Mouse (Mus musculus) heart, embryonic 10.5 days (tissue): ENCODE measurements at regions not wholly inside any gene's neighbourhood (a gene's known extent, or its start where the extent isn't known, plus 50 kb on each side); places are given as distances from the start of the nearest gene placed in this dataset.

Source experiments
- DNase-seq: peaks from one replicate; pipeline ENCODE4 v3.0.0-alpha.2; 2017; ENCODE audit warnings: low spot score
- H3K27ac ChIP-seq: fragments of 300-500 bp; sonication (generic); 2 replicates; pipeline ENCODE4 v1.5.1; 2016; ENCODE audit warnings: mild to moderate bottlenecking
- H3K27me3 ChIP-seq: fragments of 300-500 bp; sonication (generic); 2 replicates; pipeline ENCODE4 v1.6.1; 2016; ENCODE audit warnings: mild to moderate bottlenecking; ENCODE audit not compliant: poor library complexity, insufficient read depth, severe bottlenecking
- H3K36me3 ChIP-seq: fragments of 300-500 bp; sonication (generic); 2 replicates; pipeline ENCODE4 v1.6.1; 2016; ENCODE audit warnings: mild to moderate bottlenecking, moderate library complexity
- H3K4me1 ChIP-seq: fragments of 300-500 bp; sonication (generic); 2 replicates; pipeline ENCODE4 v1.6.1; 2016; ENCODE audit warnings: mild to moderate bottlenecking
- H3K4me3 ChIP-seq: fragments of 300-500 bp; sonication (generic); 2 replicates; pipeline ENCODE4 v1.5.1; 2016; ENCODE audit warnings: mild to moderate bottlenecking, moderate library complexity
- H3K9me3 ChIP-seq: fragments of 300-500 bp; sonication (generic); 2 replicates; pipeline ENCODE4 v1.6.1; 2016; ENCODE audit warnings: mild to moderate bottlenecking, moderate library complexity
- WGBS: fragments of 180-500 bp; shearing (Covaris S2); methylation state at CpG from one replicate; pipeline ENCODE4 v1.1.7; 2016; 5-methylcytosine and 5-hydroxymethylcytosine counted together

DNA sequence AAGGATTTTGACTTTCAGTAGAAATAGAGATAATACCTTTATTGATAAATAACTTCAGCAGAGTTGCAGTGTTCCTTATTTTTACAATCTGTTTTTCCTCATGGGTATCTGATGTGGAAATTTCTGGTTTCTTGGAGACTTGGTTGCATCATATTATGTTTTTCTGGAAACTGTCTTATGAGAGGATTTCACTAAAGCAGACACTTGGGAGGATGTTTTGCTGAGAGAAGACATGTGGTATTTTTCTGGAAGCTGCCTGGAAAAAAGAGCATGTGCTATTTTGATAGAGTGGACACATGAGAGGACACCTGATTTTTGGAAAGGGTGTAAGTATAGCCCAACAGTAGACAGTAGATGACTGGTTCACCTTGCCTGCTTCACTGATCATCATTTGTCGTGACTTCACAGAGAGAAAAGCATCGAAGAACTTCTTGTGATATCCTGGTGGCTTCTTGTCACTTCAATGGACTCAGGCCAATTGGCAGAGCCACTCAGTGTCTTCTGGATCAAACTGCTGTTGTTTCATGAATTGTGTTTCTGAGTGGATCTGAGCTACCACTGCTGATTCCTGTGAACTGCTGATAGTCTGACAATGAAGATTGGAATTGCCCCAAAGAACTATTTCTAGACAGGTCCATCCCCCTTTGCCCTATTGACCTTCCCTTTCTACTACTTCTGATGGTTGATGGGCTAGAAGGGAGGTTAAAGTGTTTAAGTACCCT lies 238.8 kb downstream of the Fbxo8 start:
- H3K27me3 ChIP-seq, result no peaks in the 10 kb centered on the region
- no peaks in the 10 kb centered on the region for H3K4me1 ChIP-seq
- H3K4me3 ChIP-seq, result no peak overlapping the region
- no peaks in the 10 kb centered on the region for H3K36me3 ChIP-seq
- DNase-seq, result no peak
- 87% methylated on average over 2 of the region's 2 CpGs for WGBS
- H3K27ac ChIP-seq, result no peak overlapping the region
- H3K9me3 ChIP-seq, result no peaks in the 10 kb centered on the region

DNA sequence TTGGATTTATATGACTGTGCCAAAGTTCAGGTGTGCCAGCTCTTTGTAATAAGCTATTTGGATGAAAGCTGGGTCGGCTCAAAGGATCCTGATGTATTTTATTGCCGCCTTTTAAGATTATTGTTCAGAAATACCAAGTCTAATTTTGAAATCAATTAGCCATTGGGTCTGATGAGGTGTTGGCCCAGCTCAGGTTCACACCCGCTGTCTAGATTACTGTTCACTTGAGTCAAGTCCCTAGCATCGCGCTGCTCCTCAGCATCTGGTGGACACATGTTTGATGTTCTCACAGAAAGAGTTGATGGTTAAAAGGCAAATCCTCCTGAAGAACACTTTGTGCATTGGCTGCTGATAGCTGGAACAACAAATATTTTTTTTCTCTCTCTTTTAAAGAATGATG lies 281.8 kb downstream of the Fbxo8 start:
- no peak for DNase-seq
- Histone ChIP-seq H3K9me3 (no peaks in the 10 kb centered on the region), H3K4me1 (no peaks in the 10 kb centered on the region), H3K4me3 (no peak overlapping the region), H3K27me3 (no peaks in the 10 kb centered on the region), H3K27ac (no peak overlapping the region), H3K36me3 (no peaks in the 10 kb centered on the region)
- WGBS, result 88% methylated on average over 5 of the region's 5 CpGs

DNA sequence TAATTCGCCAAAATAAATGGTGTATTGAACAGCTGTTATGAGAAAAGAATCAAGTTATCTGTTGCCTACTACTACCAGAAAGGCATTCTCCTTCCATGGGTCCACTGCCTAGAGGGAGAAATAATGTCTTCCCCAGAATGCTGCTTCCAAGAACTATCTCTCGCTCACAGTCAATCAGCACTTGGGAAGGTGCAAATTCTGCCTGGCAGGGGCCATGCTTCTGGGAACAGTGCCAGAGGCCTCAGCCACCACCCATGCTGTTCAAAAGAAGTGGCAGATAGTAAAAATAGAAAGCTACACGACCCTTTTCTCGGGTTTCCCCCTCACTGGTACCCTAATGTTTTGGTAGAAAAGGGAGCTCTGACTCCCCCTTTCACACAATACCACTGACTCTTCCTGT lies 282.2 kb downstream of the Fbxo8 start:
- no peak overlapping the region for H3K4me3 ChIP-seq
- H3K27ac ChIP-seq, result peak overlapping the region; percentile 7; the same call in 1 of the 2 replicates
- no peaks in the 10 kb centered on the region for H3K4me1 ChIP-seq
- H3K36me3 ChIP-seq, result no peaks in the 10 kb centered on the region
- no peak for DNase-seq
- no peaks in the 10 kb centered on the region for H3K27me3 ChIP-seq
- no peaks in the 10 kb centered on the region for H3K9me3 ChIP-seq
- WGBS, result 27% methylated on average over 4 of the region's 4 CpGs

DNA sequence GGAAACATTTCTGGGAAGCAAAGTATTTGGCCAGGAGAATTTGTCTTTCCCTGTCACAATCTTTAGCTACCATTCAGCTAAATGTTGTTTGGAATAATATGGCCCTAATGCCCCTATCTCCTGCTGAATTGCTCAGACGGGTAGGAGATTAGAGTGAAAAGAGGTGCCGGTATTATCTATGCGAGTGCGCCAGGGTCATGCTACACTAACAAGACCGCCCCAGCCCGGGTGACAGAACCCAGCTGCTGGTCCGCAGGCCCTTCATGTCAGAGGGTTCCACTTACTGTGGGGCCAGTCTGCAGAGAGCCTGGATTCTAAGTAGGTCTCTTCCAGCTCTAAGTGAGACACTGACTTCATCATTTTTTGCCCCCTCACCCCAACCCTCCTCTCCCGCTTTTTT lies 332.6 kb downstream of the Fbxo8 start:
- H3K36me3 ChIP-seq, result no peaks in the 10 kb centered on the region
- no peaks in the 10 kb centered on the region for H3K9me3 ChIP-seq
- 10% methylated on average over 8 of the region's 8 CpGs for WGBS
- peak overlapping the region; percentile 77 for H3K27ac ChIP-seq
- H3K4me3 ChIP-seq, result peak overlapping the region; percentile 12; the same call in 1 of the 2 replicates
- peaks cover 12% of the 10 kb centered on the region for H3K4me1 ChIP-seq
- peak; percentile 92 for DNase-seq
- no peaks in the 10 kb centered on the region for H3K27me3 ChIP-seq

DNA sequence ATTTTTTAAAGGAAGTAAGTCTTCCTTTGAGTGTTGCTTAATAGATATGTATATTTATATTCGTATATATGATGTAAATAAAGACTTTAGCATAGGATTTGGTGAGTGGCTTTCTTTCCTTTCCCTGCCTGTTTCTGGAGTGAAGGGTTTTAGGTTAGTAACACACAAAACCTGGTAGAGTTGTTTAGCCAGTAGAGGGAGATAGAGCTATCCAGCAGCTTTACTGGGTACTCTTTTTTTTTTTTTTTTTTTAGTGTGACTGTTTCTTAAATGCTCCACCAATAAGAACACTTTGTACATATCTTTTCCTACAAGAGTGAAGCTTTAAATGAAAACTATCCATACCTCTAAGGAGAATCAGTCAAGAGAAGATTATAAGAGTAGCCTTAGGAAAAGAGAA lies 333.3 kb downstream of the Fbxo8 start:
- no peaks in the 10 kb centered on the region for H3K9me3 ChIP-seq
- peaks cover 12% of the 10 kb centered on the region for H3K4me1 ChIP-seq
- peak overlapping the region; percentile 77; the same call in 1 of the 2 replicates for H3K27ac ChIP-seq
- no peaks in the 10 kb centered on the region for H3K36me3 ChIP-seq
- WGBS, result 3% methylated on average over 1 of the region's 1 CpGs
- no peak overlapping the region for H3K4me3 ChIP-seq
- H3K27me3 ChIP-seq, result no peaks in the 10 kb centered on the region
- DNase-seq, result no peak

DNA sequence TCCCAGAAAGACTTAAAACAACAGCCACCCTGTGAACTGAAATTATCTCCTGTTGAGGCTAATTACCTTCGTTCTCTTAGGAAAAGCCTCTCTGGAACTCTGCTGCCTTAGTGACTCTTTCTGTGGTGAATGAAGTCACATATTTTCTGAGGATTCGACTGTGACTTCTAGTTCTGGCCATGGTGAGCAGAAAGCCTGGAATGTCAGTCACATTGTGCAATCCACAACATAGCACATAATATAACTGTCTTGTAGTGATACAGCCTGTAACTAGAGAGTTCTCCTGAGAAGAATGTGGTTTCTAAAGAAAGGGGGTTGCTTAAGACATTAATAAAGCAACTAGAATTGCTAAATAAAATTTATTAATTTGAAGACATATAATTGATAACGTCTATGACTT lies 342.7 kb downstream of the Fbxo8 start:
- peak overlapping the region; percentile 64 for H3K27ac ChIP-seq

DNA sequence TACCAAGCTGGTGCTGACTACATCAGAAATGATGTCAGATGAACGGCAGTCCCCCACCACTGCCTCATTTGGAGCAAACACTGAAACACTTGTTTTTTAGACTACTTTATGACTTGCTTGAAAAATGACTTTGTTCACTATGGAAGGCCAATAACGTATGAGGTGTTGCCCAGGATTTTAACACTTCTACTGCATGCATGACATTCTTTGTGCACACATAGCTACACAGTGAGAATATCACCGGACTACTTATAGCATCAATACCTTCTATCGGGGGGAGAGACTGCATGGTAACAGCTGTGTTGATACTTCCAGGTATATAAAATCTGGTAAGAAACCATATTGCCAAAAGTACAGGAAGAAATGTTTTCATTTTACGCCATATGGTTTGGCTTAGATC lies 364.5 kb downstream of the Fbxo8 start:
- 68% methylated on average over 5 of the region's 5 CpGs for WGBS
- no peaks in the 10 kb centered on the region for H3K9me3 ChIP-seq
- H3K4me3 ChIP-seq, result no peak overlapping the region
- DNase-seq, result no peak
- no peaks in the 10 kb centered on the region for H3K27me3 ChIP-seq
- H3K4me1 ChIP-seq, result peaks cover 3% of the 10 kb centered on the region; the same call in 1 of the 2 replicates
- H3K27ac ChIP-seq, result no peak overlapping the region
- no peaks in the 10 kb centered on the region for H3K36me3 ChIP-seq

More for the DNA sequence above, 342.7 kb downstream of the Fbxo8 start:
- DNase-seq, result no peak
- Histone ChIP-seq H3K36me3 (no peaks in the 10 kb centered on the region), H3K27me3 (no peaks in the 10 kb centered on the region), H3K4me1 (peaks cover 6% of the 10 kb centered on the region; the same call in 1 of the 2 replicates), H3K9me3 (no peaks in the 10 kb centered on the region), H3K4me3 (no peak overlapping the region)
- WGBS, result 38% methylated on average over 3 of the region's 3 CpGs

DNA sequence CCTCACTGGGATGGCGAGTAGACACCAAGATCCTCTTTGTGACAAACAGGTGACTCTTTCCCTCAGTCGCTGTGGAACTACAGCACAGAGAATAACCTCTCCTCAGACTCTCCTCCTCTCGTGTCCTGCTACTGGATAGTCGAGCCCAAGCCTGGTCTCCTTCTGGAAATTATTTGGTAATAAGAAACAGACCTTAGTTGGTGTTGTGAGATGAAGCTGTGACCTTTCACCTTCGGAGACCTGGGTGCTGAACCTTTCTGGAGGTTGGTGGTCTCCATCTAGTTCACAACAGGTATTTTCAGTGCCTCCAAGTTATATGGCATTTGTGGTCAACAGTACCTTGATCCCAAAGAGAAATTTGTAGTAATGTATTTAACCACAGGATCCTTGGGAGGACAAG lies 365.1 kb downstream of the Fbxo8 start:
- Histone ChIP-seq H3K27me3 (no peaks in the 10 kb centered on the region), H3K4me1 (peaks cover 3% of the 10 kb centered on the region; the same call in 1 of the 2 replicates), H3K9me3 (no peaks in the 10 kb centered on the region), H3K36me3 (no peaks in the 10 kb centered on the region), H3K4me3 (no peak overlapping the region), H3K27ac (no peak overlapping the region)
- no peak for DNase-seq
- WGBS, result 79% methylated on average over 5 of the region's 5 CpGs

DNA sequence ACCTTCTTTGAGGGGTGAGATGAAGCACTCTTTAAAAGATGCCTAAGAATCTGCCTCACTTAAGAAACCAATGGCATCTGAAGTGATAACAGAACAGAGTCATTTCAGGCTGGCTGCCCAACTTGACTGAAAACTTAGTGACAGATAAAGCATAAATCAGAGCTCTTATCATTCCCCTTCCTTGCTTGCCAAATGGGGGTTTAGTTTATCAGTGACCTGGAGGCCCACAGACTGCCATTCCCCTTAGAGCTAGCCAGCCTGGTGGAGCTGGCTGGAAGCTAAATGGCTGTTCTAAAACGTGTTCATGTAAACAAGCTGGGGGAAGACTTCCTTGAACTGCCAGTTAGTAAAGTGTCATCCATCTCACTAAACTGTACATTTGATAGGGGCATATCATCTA lies 373.8 kb downstream of the Fbxo8 start:
- DNase-seq, result peak; percentile 77
- Histone ChIP-seq H3K27me3 (no peaks in the 10 kb centered on the region), H3K4me1 (peaks cover 33% of the 10 kb centered on the region), H3K27ac (peak overlapping the region; percentile 44; the same call in 1 of the 2 replicates), H3K4me3 (no peak overlapping the region), H3K36me3 (no peaks in the 10 kb centered on the region), H3K9me3 (no peaks in the 10 kb centered on the region)
- WGBS, result 2% methylated on average over 1 of the region's 1 CpGs

DNA sequence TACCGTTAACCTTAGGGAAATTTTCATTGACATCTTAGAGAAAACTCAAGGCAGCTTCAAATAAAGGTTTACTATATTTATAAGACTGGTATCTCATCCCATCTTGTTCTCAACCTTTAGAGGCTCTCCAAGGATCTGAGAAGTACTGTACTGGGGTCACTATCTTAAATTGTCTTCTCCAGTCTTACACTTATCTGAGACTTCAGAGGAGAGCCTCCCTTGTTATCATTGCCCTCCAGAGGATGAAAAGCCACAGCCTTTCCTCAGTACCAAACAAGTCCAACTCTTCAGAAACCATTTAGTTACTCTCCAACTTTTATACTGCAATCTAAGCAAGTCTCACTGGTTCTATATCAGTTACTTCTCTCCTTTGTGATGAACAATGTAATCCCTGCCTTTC lies 376.3 kb downstream of the Fbxo8 start:
- no peak for DNase-seq
- 57% methylated on average over 1 of the region's 1 CpGs for WGBS
- Histone ChIP-seq H3K9me3 (no peaks in the 10 kb centered on the region), H3K27me3 (no peaks in the 10 kb centered on the region), H3K4me1 (peaks cover 41% of the 10 kb centered on the region), H3K27ac (no peak overlapping the region), H3K36me3 (no peaks in the 10 kb centered on the region), H3K4me3 (no peak overlapping the region)

DNA sequence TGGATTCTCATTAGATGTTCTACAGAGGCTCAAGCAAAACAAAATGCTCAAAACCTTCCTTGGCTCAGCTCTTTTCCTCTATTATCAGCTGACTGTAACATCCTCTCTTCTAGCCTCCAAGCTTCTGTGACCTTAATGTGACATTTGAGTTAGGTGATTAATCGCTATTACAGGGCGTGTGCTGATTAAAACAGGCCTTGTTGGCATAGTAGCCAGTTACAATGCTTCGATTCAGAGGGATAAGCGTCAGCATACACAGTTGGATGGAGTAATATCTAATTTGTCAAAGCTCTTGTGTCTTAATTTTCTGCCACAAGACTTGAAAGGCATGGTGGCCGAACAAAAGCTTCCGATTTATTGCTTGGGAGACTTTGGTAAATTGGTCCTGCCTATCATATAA lies 378.2 kb downstream of the Fbxo8 start:
- no peaks in the 10 kb centered on the region for H3K36me3 ChIP-seq
- peaks cover 44% of the 10 kb centered on the region for H3K4me1 ChIP-seq
- H3K9me3 ChIP-seq, result no peaks in the 10 kb centered on the region
- no peak for DNase-seq
- H3K27ac ChIP-seq, result no peak overlapping the region
- 76% methylated on average over 6 of the region's 6 CpGs for WGBS
- H3K27me3 ChIP-seq, result no peaks in the 10 kb centered on the region
- no peak overlapping the region for H3K4me3 ChIP-seq

DNA sequence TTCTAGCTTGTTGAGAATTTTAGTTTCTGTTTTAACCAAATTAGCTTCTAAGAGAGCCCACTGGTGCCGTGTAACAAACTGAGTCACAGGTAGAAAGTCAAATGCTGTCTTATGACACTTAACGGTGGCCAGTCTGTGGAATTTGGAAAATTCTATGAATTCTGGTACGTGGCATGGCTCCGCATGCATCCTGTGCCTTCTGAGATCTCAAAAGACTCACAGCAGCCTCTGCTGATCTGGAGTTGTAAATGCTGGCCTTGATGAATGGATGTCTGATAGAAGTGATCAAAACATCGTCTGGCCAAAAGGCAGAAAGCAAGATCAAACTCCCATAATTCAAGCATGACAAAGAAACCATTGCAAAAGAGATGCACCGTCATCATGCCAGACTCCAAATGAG lies 381.5 kb downstream of the Fbxo8 start:
- Histone ChIP-seq H3K36me3 (no peaks in the 10 kb centered on the region), H3K4me3 (peak overlapping the region; percentile 13; the same call in 1 of the 2 replicates), H3K9me3 (no peaks in the 10 kb centered on the region), H3K27ac (peak overlapping the region; percentile 64), H3K27me3 (no peaks in the 10 kb centered on the region), H3K4me1 (peaks cover 27% of the 10 kb centered on the region)
- no peak for DNase-seq
- 34% methylated on average over 6 of the region's 6 CpGs for WGBS

DNA sequence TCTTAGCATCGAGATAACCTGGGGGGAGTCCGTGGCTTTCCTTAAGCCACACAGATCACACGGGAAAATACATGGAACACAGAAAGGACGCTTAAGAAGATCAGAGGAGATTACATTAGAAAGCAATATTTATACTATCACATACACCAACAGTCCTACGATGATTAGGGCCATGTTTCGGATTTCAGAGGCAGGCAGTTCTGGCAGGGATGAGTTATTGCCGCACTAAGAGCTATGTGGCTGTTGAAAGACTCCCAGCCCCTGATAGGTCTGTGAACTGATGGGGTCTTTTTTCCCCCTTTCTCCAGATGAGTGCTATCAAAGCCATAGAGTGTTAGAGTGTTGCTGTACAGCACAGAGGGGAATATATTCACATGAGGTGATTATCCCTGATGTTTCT lies 358.6 kb upstream of the Hand2 start:
- Histone ChIP-seq H3K9me3 (no peaks in the 10 kb centered on the region), H3K27ac (no peak overlapping the region), H3K4me3 (no peak overlapping the region), H3K4me1 (peaks cover 5% of the 10 kb centered on the region; the same call in 1 of the 2 replicates), H3K36me3 (no peaks in the 10 kb centered on the region), H3K27me3 (no peaks in the 10 kb centered on the region)
- WGBS, result 62% methylated on average over 7 of the region's 7 CpGs
- no peak for DNase-seq

DNA sequence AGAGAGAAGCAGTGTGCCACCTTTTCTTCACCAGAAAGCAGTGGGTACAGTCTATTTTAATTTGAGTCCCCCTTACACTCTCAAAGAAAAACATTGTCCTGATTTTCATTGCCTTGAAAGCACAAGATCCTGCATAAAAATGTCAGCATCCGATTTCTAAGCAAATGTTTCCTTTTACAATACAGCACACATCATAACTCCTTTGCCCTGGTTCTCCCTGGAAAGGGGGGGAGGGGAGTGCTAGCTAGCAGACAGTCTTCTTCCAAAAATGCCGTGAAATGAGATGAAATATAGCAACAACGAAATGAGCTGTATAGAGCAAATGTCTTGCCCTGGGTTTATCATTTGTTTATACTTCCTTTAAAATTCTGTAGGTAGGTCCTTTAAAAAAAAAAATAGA lies 350.5 kb upstream of the Hand2 start:
- no peak for DNase-seq
- no peaks in the 10 kb centered on the region for H3K27me3 ChIP-seq
- peaks cover 5% of the 10 kb centered on the region; the same call in 1 of the 2 replicates for H3K4me1 ChIP-seq
- 67% methylated on average over 3 of the region's 3 CpGs for WGBS
- no peak overlapping the region for H3K27ac ChIP-seq
- H3K4me3 ChIP-seq, result no peak overlapping the region
- H3K9me3 ChIP-seq, result no peaks in the 10 kb centered on the region
- H3K36me3 ChIP-seq, result no peaks in the 10 kb centered on the region
